Mouse (Mus musculus) small intestine, adult 2 months (tissue): ENCODE measurements around the gene Teddm1b.

ENCODE experiments used
- CTCF ChIP-seq: fragments of 200-500 bp; IDR thresholded peaks from 2 replicates; pipeline ENCODE4 v1.5.1; 2012; ENCODE audit warnings: low read depth, mild to moderate bottlenecking, control low read depth, inconsistent platforms, low read length, moderate library complexity, mixed read lengths; ENCODE audit not compliant: insufficient replicate concordance, insufficient read length; ENCODE audit errors: extremely low read depth
- POLR2A ChIP-seq: fragments of 200-500 bp; IDR thresholded peaks from 2 replicates; pipeline ENCODE4 v1.6.1; 2012; ENCODE audit warnings: low read depth, mild to moderate bottlenecking, control low read depth, inconsistent platforms, low read length, moderate library complexity

DNA sequence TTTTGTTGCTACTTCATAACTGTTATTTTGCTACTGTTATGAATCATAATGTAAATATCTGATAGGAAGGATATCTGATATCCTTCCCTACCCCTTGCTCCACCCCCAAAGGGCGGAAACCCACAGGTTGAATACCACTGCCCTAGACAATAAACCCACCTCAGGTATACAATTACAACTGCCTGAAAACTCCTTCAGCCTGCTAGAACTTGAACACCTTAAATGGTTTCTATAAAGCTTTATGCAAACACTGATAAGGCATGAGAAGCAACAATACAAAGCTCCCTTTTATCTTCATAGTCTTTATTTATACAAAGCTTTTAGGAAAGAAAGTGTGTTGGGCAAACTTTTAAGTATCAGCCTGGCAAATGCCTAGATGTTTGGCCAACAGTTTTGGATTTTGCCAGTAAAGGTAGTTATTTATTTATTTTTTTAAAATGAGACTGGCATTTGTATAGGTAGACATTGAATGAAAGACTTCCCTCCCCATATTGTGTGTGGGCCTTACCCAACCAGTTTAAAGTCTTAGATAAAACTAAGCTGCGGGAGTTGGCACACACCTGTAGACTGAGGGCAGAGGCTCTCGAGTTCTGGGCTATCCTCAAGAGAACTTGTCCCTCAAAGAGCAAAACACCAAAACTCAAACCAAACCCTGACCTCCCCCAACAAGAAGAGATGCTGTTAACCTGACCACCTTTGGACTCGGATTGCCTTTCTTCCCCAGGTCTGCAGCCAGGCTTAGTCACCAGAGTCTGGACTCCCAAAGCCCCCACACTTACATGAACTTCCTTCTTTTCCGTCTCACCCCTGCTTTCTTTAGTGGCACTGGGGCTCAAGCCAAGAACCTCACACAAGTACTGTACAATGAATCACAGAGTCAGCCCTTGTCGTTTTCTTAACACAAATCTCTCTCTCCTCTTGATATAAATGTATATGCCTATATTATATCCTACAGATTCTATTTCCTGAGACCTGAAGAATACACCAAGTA is 50.5 kb downstream of the Teddm1b start:
- TF ChIP-seq CTCF (no peak), POLR2A (no peak)
